Mouse (Mus musculus): ENCODE data around the gene D1Pas1.

DNA sequence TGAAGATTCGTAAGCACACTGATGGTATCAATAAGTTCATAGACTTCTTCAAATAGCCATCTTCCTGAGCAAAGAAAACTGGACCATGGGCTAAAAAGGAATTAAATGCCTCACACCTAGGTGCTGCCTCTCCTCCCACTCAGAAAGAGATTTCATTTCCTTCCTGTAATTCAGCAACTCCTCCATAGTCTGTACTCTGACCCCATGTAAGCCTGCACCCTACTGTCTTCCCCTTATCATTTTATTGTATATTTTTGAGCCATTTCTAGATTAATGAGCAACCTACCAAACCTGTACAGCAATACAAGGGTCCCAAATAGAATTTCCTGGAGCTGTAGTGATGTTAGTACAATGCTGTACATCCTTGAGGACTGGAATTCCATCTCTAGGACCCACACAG, 37.1 kb downstream of the D1Pas1 start:
- no peak for TF ChIP-seq CTCF (IDR thresholded peaks at IDR 0.05; ENCODE audit: insufficient read depth, low read depth, low read length)
- TF ChIP-seq POLR2A (IDR thresholded peaks at IDR 0.05; ENCODE audit: insufficient read depth, low read depth, low read length), result no peak

Data from olfactory bulb, adult 2 months (tissue).